Mouse (Mus musculus) heart, embryonic 13.5 days (tissue): Measurements from ENCODE around the gene Gpbp1. TPM values are rescaled to one million over a fixed set of nuclear protein-coding genes. Genes with fewer than 3 reads are reported as not detected.

Experiments
- ATAC-seq: fragments of 200-750 bp; cut with Nextera tagmentation; 2 replicates; pipeline ENCODE4 v1.8.0; 2017; ENCODE audit warnings: moderate TSS enrichment; ENCODE audit not compliant: insufficient number of reproducible peaks, low FRiP score, low TSS enrichment; ENCODE audit errors: extremely low read depth
- H3K27ac ChIP-seq: fragments of 300-500 bp; sonication (generic); replicated peaks from 2 replicates; pipeline ENCODE4 v1.5.1; 2015; ENCODE audit warnings: moderate library complexity, mild to moderate bottlenecking, inconsistent platforms
- H3K27me3 ChIP-seq: fragments of 300-500 bp; sonication (generic); replicated peaks from 2 replicates; pipeline ENCODE4 v1.6.1; 2015; ENCODE audit warnings: mild to moderate bottlenecking, inconsistent platforms
- H3K36me3 ChIP-seq: fragments of 300-500 bp; sonication (generic); 2 replicates; pipeline ENCODE4 v1.6.1; 2015; ENCODE audit warnings: mild to moderate bottlenecking, inconsistent platforms
- H3K4me1 ChIP-seq: fragments of 300-500 bp; sonication (generic); 2 replicates; pipeline ENCODE4 v1.6.1; 2015; ENCODE audit warnings: inconsistent platforms
- H3K4me2 ChIP-seq: fragments of 300-500 bp; sonication (generic); 2 replicates; pipeline ENCODE4 v1.6.1; 2015; ENCODE audit warnings: inconsistent platforms, mild to moderate bottlenecking, moderate library complexity
- H3K4me3 ChIP-seq: fragments of 300-500 bp; sonication (generic); 2 replicates; pipeline ENCODE4 v1.5.1; 2015; ENCODE audit warnings: moderate library complexity, mild to moderate bottlenecking, inconsistent platforms
- H3K9ac ChIP-seq: fragments of 300-500 bp; sonication (generic); 2 replicates; pipeline ENCODE4 v1.6.1; 2015; ENCODE audit warnings: inconsistent platforms, mild to moderate bottlenecking, moderate library complexity
- H3K9me3 ChIP-seq: fragments of 300-500 bp; sonication (generic); 2 replicates; pipeline ENCODE4 v1.6.1; 2016; ENCODE audit warnings: inconsistent platforms
- WGBS: fragments of 180-500 bp; shearing (Covaris S2); methylation state at CpG from one replicate; pipeline ENCODE4 v1.1.7; 2015; ENCODE audit warnings: mixed read lengths; 5-methylcytosine and 5-hydroxymethylcytosine counted together
- polyA plus RNA-seq: library from polyadenylated mRNA; unstranded; fragments of >200 nt; fragmentation: Nextera tagmentation; extraction: Ambion mirVana; gene quantifications from 2 replicates; pipeline ENCODE4 v1.2.1, GENCODE M21; 2015

Gpbp1 gene
- polyA plus RNA-seq, 1 experiment from 2014 or later: 47.3 TPM

- 78% methylated on average over 7 of the region's 7 CpGs for WGBS
- Histone ChIP-seq H3K4me3 (no peak overlapping the region), H3K9ac (no peak overlapping the region), H3K27ac (no peak overlapping the region), H3K4me2 (no peak overlapping the region), H3K27me3 (no peaks in the 10 kb centered on the region), H3K36me3 (no peaks in the 10 kb centered on the region), H3K4me1 (peaks cover 8% of the 10 kb centered on the region), H3K9me3 (no peaks in the 10 kb centered on the region)
- no peak for ATAC-seq
These were observed 26.7 kb upstream of the Gpbp1 start for GRCm38 (mm10) chr13:111516385-111517150.

GRCm38 (mm10) chr13:111509385-111509784, 19.5 kb upstream of the Gpbp1 start:
- Histone ChIP-seq H3K27ac (no peak overlapping the region), H3K4me1 (peaks cover 13% of the 10 kb centered on the region), H3K9me3 (no peaks in the 10 kb centered on the region), H3K27me3 (no peaks in the 10 kb centered on the region), H3K4me2 (peak overlapping the region; percentile 57), H3K4me3 (0 out of 2 replicates have a peak overlapping the region, but pooled peaks have one; percentile 13), H3K9ac (no peak overlapping the region), H3K36me3 (no peaks in the 10 kb centered on the region)
- no peak for ATAC-seq
- WGBS: 10% methylated on average over 5 of the region's 5 CpGs

- no peak overlapping the region for H3K27ac ChIP-seq
- H3K9ac ChIP-seq: no peak overlapping the region
- H3K4me3 ChIP-seq: no peak overlapping the region
- H3K9me3 ChIP-seq: no peaks in the 10 kb centered on the region
- peaks cover 13% of the 10 kb centered on the region for H3K4me1 ChIP-seq
- 70% methylated on average over 6 of the region's 6 CpGs for WGBS
- H3K36me3 ChIP-seq: no peaks in the 10 kb centered on the region
- no peak for ATAC-seq
- H3K27me3 ChIP-seq: no peaks in the 10 kb centered on the region
- H3K4me2 ChIP-seq: 0 out of 2 replicates have a peak overlapping the region, but pooled peaks have one; percentile 57
These were observed 18.7 kb upstream of the Gpbp1 start for GRCm38 (mm10) chr13:111508645-111509044.

GRCm38 (mm10) chr13:111494330-111495029, 4.6 kb upstream of the Gpbp1 start:
- 61% methylated on average over 11 of the region's 11 CpGs for WGBS
- no peak for ATAC-seq
- peaks cover 25% of the 10 kb centered on the region for H3K27me3 ChIP-seq
- H3K9me3 ChIP-seq: no peaks in the 10 kb centered on the region
- no peak overlapping the region for H3K4me3 ChIP-seq
- no peak overlapping the region for H3K9ac ChIP-seq
- H3K36me3 ChIP-seq: no peaks in the 10 kb centered on the region
- no peak overlapping the region for H3K4me2 ChIP-seq
- peaks cover 9% of the 10 kb centered on the region for H3K4me1 ChIP-seq
- H3K27ac ChIP-seq: no peak overlapping the region

GRCm38 (mm10) chr13:111491046-111491756, 1.3 kb upstream of the Gpbp1 start:
- Histone ChIP-seq H3K36me3 (peaks cover 2% of the 10 kb centered on the region; the same call in 1 of the 2 replicates), H3K27ac (no peak overlapping the region), H3K4me2 (peak overlapping the region; percentile 84), H3K9me3 (no peaks in the 10 kb centered on the region), H3K4me3 (peak overlapping the region; percentile 98), H3K9ac (peak overlapping the region; percentile 85), H3K27me3 (peaks cover 25% of the 10 kb centered on the region), H3K4me1 (peaks cover 21% of the 10 kb centered on the region)
- ATAC-seq: no peak
- 24% methylated on average over 13 of the region's 13 CpGs for WGBS

- Histone ChIP-seq H3K4me2 (peak overlapping the region; percentile 88), H3K9ac (peak overlapping the region; percentile 99)
These were observed 459 bp downstream of the Gpbp1 start for GRCm38 (mm10) chr13:111489502-111489801.

GRCm38 (mm10) chr13:111488651-111489501, 1.0 kb downstream of the Gpbp1 start:
- Histone ChIP-seq H3K4me2 (peak overlapping the region; percentile 88), H3K27ac (peak overlapping the region; percentile 99), H3K9ac (peak overlapping the region; percentile 99), H3K27me3 (peaks cover 25% of the 10 kb centered on the region), H3K4me3 (peak overlapping the region; percentile 98), H3K4me1 (peaks cover 40% of the 10 kb centered on the region), H3K9me3 (no peaks in the 10 kb centered on the region), H3K36me3 (peaks cover 5% of the 10 kb centered on the region; the same call in 1 of the 2 replicates)
- ATAC-seq: peak; percentile 4
- under 1% methylated on average over 75 of the region's 98 CpGs for WGBS

More at GRCm38 (mm10) chr13:111489502-111489801, 459 bp downstream of the Gpbp1 start:
- Histone ChIP-seq H3K27ac (peak overlapping the region; percentile 99), H3K9me3 (no peaks in the 10 kb centered on the region), H3K4me1 (peaks cover 36% of the 10 kb centered on the region), H3K4me3 (peak overlapping the region; percentile 98), H3K27me3 (peaks cover 25% of the 10 kb centered on the region), H3K36me3 (peaks cover 3% of the 10 kb centered on the region; the same call in 1 of the 2 replicates)
- 2% methylated on average over 14 of the region's 33 CpGs for WGBS
- peak; percentile 22 for ATAC-seq

- H3K27ac ChIP-seq: no peak overlapping the region
- no peak overlapping the region for H3K9ac ChIP-seq
- H3K4me2 ChIP-seq: no peak overlapping the region
- H3K9me3 ChIP-seq: no peaks in the 10 kb centered on the region
- ATAC-seq: no peak
- peaks cover 58% of the 10 kb centered on the region for H3K4me1 ChIP-seq
- WGBS: 82% methylated on average over 2 of the region's 2 CpGs
- H3K27me3 ChIP-seq: no peaks in the 10 kb centered on the region
- H3K36me3 ChIP-seq: peaks cover 34% of the 10 kb centered on the region
- no peak overlapping the region for H3K4me3 ChIP-seq
These were observed 12.2 kb downstream of the Gpbp1 start for GRCm38 (mm10) chr13:111477695-111478094.

GRCm38 (mm10) chr13:111470562-111471237, 19.2 kb downstream of the Gpbp1 start:
- Histone ChIP-seq H3K4me1 (peaks cover 33% of the 10 kb centered on the region), H3K27ac (no peak overlapping the region), H3K9me3 (peaks cover 3% of the 10 kb centered on the region; the same call in 1 of the 2 replicates), H3K36me3 (peaks cover 43% of the 10 kb centered on the region), H3K4me3 (no peak overlapping the region), H3K9ac (no peak overlapping the region), H3K27me3 (no peaks in the 10 kb centered on the region), H3K4me2 (no peak overlapping the region)
- ATAC-seq: no peak
- 88% methylated on average over 3 of the region's 3 CpGs for WGBS

- Histone ChIP-seq H3K9me3 (peaks cover 3% of the 10 kb centered on the region; the same call in 1 of the 2 replicates), H3K4me2 (no peak overlapping the region), H3K27ac (no peak overlapping the region), H3K27me3 (no peaks in the 10 kb centered on the region), H3K4me1 (peaks cover 6% of the 10 kb centered on the region), H3K36me3 (peaks cover 67% of the 10 kb centered on the region), H3K9ac (no peak overlapping the region), H3K4me3 (no peak overlapping the region)
- 93% methylated on average over 3 of the region's 3 CpGs for WGBS
- ATAC-seq: no peak
These were observed 22.6 kb downstream of the Gpbp1 start for GRCm38 (mm10) chr13:111467350-111467749.
